Mouse (Mus musculus): ENCODE results near the gene Fam163b.

Gene Fam163b

DNA sequence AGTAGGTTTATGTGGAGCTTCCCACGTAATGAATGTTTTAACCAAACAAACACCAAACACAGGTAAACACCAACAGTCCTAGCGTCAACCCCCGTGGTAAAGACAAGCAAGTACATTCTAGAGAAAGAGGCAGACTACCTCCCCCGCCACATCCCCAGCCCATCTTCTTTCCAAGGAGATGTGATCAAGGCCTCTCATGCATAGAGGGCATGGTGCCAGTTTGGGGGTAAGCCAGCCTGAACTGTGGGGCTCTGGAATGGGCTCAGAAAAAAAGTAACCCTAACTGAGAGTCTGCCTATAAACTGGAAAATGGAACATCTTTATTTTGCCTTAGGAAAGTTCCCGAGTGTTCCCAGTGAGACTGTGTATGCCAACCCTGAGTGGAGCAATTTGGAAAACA, 6.4 kb downstream of the Fam163b start:
- DNase-seq (ENCODE audit: low read depth, low spot score) = no peak

- no peak for DNase-seq (ENCODE audit: low read depth, low spot score)
Measured at GRCm38 (mm10) chr2:27128990-27129389, 13.3 kb downstream of the Fam163b start.

- no peak for DNase-seq (ENCODE audit: low read depth, low spot score)
Measured at GRCm38 (mm10) chr2:27126496-27126895, 15.8 kb downstream of the Fam163b start.

GRCm38 (mm10) chr2:27125979-27126378, 16.3 kb downstream of the Fam163b start:
- peak; percentile 48 for DNase-seq (ENCODE audit: low read depth, low spot score)

DNA sequence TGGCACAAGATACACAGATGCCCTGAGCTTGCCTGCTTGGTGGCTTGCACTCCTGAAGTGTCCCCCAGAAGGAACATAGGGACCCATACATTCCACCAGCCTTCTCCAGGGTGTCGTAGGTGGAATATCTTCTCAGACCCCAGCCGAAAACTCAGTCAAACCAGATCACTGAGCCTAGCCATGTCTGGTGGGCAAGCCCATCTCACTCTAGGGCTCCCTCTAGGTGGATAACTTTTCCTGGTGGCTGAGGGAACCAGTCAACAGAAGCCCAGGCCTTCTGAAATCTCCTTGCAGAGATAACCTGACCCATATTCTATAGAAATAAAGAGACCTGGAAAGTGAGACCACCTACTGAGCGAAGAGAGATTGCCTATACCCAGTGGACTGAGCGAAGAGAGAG, 19.2 kb downstream of the Fam163b start:
- no peak for DNase-seq (ENCODE audit: low read depth, low spot score)

DNA sequence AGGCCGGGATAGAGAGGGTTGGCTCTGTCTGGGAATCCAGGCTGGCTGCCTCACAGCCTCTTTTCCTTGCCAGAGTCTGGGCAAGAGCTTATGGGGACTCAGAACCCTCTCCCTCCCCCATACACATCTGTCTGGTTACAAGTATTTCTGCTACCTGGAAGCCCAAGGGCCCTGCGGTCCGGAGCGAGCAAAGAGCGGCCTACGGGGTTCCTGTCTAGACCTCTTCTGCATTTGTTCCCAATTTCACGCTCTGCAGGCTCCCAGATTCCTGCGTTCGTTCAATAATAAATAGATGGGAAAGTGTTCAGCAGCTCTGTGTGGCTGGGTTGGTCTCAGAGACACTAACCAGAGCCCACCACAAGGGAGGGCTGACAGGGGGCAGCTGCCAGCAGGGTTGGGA, 19.7 kb downstream of the Fam163b start:
- DNase-seq (ENCODE audit: low read depth, low spot score) = peak; percentile 57

DNA sequence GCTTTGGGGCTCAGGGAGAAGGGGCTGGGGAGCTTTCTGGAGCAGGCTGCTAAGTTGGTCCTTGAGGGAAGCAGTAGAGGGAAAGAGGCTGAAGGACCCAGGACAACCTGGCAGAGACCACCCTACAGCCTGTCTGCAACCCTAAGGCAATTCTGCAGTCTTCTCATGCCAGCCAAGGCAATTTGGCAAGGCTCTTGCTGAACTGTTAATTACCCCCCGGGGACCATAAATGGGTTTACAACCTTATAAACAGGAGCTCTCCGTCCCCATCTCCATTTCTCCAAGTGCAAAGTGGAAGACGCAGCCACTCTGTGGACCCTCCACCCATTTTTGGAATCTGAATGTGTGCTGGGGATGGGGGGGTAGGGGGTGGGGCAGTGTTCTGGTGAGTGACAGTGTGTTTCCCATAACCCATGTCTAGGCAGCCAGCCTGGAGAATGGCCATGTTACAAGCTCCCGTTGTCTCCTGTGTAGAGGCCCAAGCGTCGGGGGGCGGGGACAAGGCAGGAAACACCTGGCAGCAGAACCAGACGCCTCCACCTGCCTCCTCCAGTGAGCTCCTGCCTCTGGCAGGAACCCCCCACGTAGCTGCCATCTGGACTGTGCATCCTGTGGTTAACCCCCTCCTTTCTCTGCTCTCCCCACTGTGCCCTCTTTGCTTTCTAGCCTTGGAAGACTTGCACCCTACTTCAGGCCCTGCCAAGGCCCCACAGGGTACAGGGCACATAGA, 20.5 kb downstream of the Fam163b start:
- peak; percentile 91 for DNase-seq (ENCODE audit: low read depth, low spot score)

GRCm38 (mm10) chr2:27120241-27120641, 22.1 kb downstream of the Fam163b start:
- DNase-seq (ENCODE audit: low read depth, low spot score) = no peak

- no peak for DNase-seq (ENCODE audit: low read depth, low spot score)
Measured at GRCm38 (mm10) chr2:27119766-27120165, 22.5 kb downstream of the Fam163b start.

DNA sequence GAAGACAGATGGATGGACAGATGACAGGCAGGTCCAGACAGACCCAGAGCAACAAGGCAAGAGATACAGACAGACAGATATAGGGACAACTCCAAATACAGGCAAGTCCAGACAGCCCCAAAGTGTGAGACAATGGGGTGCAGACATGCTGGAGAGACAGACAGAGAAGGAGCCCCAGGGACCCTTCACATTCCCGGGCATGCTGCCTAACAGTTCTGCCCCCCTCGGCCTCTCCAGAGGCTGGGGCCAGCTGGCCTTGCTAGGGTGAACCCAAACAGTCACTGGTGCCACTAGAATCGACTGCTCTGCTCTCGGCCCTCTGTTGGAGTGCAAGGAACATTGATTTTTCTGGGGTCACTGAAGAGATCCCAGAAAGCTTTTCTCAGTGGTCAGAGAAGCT, 23.8 kb downstream of the Fam163b start:
- DNase-seq (ENCODE audit: low read depth, low spot score) = no peak

DNA sequence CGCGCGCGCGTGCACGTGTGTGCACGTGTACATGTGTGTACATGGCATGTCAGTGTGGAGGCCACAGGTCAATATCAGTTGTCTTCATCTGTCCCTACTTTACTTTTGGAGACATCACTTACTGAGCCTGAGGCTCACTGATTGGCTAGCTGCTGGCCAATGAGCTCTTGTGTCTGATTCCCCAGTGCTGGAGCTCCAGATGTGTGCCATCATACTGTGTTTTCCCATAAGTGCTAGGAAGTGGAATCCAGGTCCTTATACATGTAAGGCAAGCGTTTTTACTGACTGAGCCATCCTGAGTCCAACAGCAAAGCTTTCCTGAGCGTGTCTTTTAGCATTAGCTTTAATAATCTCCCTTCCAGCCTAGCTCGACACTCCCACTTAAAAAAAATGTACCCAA, 28.1 kb downstream of the Fam163b start:
- no peak for DNase-seq (ENCODE audit: low read depth, low spot score)

GRCm38 (mm10) chr2:27112585-27112984, 29.7 kb downstream of the Fam163b start:
- no peak for DNase-seq (ENCODE audit: low read depth, low spot score)

DNA sequence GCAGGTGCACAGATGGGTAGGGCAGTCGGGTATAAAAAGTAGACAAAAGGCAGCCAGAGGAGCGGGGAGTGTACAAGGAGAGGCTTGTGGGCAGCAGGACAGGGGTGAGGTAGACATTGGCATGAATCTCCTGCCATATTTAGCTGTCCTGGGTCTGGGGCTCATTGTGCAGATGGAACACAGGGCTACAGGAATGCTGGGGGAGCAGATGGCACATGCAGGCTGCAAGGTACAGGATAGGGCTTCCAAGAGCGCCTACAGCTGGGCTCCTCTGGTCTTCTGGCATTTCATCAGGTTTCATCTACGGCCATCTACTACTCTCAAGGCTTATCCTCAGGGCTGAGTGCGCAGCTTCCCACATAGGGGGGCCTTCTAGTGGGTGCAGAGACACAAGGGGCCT, 33.2 kb downstream of the Fam163b start:
- DNase-seq (ENCODE audit: low read depth, low spot score) = no peak

GRCm38 (mm10) chr2:27108144-27108543, 34.1 kb downstream of the Fam163b start:
- DNase-seq (ENCODE audit: low read depth, low spot score) = no peak

DNA sequence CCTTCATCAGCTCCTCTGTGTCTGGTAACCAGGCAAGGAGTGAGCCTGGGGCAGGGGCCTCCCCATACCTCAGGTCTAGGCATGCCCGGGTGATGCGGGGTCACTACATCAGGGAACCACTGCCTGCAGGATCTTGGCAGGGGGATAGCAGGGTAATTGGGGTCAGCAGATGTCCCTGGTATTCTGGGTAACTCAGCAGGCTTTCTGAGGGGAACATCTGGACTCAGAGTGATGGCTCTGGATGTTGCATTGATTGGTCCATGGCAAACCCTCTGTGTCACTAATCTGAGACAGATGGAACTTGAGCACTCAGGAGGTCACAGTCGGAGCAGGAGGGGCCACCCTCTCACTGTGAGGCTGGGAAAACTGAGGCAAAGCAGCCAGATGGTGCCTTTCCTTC, 35.5 kb downstream of the Fam163b start:
- peak; percentile 53 for DNase-seq (ENCODE audit: low read depth, low spot score)

DNA sequence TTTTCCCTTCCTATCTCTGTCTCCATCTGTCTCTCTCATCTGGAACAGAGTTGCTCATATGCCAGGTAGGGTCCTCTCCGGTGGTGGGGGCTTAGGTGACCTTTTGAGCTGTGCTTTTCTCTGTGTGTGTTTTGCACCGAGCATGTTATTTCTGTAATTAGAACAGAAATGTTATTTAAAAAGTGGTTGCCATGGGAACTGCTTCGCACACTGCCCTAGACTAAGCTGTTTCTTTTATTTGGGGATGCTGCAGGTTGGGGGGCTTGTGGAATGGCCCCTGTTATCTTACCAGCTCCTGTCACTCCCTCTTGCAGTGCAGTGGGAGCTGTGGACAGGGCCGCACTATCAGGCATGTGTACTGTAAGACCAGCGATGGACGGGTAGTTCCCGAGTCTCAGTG, 38.7 kb downstream of the Fam163b start:
- DNase-seq (ENCODE audit: low read depth, low spot score) = no peak

DNA sequence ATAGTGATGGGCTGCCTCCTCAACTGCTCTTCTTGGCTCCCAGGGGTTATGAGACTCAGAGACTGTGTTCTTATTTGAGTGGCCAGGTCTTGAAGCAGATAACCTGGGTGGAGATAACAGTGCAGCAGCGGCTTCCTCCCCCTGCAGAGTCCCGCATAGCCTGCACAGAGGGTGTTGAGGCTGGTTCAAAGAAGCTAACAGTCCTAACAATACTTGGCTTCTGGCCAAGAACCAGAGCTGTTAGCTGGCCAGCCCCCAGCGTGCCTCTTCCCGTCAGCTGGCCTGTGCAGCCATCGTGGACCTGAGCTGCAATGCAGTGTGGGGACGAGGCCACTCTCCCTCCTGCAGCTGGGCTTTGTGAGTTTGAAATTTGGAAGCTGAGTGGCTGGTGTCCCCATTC, 44.5 kb downstream of the Fam163b start:
- peak; percentile 68 for DNase-seq (ENCODE audit: low read depth, low spot score)

DNA sequence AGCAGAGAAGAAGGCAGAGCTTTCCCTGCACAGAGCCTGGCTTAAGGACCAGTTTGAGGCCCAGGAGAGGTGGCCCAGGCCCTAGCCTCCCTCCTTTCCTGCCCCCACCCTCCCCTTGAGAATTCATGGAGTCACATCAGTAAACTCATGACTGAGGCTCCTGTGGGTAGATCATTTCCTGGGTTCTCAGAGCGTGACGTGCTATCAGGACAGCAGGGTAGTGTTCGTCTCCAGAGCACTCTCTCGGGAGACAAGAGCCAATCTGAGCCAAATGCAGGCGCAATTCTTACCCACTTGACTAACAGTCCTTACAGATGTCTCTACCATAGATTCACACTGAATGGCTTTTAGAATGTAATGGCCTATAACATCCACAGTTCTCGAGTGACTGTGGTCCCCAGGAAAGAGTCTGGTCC, 45.0 kb downstream of the Fam163b start:
- no peak for DNase-seq (ENCODE audit: low read depth, low spot score)

DNA sequence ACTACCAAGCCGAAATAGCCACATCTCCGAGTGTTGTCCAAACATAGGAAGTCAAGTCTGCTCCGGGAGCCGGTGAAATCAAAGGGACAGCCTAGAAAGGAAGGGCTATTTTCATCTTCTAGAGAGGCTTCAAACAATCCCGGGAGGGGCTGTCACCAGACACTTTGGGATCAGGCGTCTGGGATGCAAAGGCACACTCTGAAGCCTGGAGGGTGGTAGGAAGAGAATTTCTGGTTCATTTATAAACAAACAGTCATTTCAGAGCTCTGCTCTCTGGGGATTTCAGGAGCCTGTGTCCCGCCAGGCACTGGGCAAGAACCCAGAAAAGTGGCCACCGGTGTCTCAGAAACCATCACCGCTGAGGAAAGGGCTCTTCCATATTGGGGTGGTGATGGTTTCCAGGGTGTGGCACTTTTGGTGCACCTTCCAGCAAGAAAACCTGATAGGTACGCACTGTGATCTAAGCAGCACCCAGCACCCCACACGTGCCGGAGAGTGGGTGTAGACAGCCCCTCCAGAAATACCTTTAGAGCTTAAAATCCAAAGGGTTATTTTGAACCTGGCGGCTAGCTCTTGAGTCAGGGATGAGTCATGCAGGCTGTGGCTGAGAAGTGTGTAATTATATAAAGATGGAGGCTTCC, 45.8 kb downstream of the Fam163b start:
- no peak for DNase-seq (ENCODE audit: low read depth, low spot score)

DNA sequence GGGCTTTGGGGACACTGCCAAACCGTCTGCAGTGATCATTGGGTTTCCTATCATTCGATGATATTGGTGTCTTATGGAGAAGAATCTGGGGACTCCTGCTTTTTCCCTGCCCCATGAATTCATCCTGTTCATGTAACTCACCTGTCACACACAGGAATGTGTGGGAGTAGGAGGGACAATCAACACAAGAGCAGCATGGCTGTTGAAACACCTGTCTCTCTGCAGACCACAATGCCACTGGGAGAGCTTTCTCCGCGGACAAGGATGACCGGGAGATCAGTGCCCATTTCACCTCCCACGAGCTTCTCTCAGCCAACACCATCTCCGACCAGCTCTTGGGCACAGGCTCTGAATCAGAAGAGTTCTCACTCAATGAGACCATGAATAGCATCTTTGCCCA, 47.1 kb downstream of the Fam163b start:
- DNase-seq (ENCODE audit: low read depth, low spot score) = no peak

- no peak for DNase-seq (ENCODE audit: low read depth, low spot score)
Measured at GRCm38 (mm10) chr2:27089238-27089637, 53.1 kb downstream of the Fam163b start.

GRCm38 (mm10) chr2:27088700-27089099, 53.6 kb downstream of the Fam163b start:
- no peak for DNase-seq (ENCODE audit: low read depth, low spot score)

DNA sequence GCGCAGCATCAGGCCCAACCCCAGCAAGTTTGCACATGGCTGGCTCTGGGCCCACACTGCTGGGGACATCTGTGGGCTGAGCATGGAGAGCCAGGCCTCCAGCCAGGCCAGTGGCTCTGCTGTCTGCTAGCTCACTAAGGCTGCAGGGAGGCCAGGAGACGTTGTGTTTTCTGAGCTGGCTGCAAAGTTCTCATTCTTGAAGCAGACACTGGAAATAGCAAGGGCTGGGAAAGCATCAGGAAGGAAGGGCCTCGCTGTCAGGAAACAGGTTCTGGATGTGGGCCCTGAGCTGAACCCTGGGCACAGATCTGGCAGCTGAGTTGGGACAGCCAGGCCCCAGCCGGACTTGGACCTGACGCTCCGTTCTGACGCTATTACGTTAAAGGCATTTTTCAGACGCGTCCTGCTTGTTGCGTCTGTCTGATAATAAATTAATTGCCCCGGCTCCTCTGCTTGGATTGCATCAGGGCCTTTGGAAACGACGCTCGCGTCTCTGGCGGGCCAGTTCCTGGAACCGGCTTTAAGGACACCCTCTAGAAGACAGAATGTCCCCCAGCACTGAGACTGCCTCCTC, 54.1 kb downstream of the Fam163b start:
- no peak for DNase-seq (ENCODE audit: low read depth, low spot score)
